Mouse (Mus musculus) heart, embryonic 16.5 days (tissue): ENCODE measurements around the gene Rpgrip1. TPM values are rescaled to one million over a fixed set of nuclear protein-coding genes. Genes with fewer than 3 reads are reported as not detected.

Experiments used
- ATAC-seq: fragments of 200-750 bp; cut with Nextera tagmentation; replicated peaks from 2 replicates; pipeline ENCODE4 v1.8.0; 2017; ENCODE audit warnings: moderate number of reproducible peaks; ENCODE audit not compliant: insufficient read depth, low FRiP score; ENCODE audit errors: extremely low read depth
- H3K27ac ChIP-seq: fragments of 300-500 bp; sonication (generic); 2 replicates; pipeline ENCODE4 v1.5.1; 2014; ENCODE audit warnings: mild to moderate bottlenecking, low read length, control low read depth, moderate library complexity
- H3K27me3 ChIP-seq: fragments of 300-500 bp; sonication (generic); 2 replicates; pipeline ENCODE4 v1.6.1; 2014; ENCODE audit warnings: low read length, mixed read lengths; ENCODE audit not compliant: control insufficient read depth, insufficient read depth
- H3K36me3 ChIP-seq: fragments of 300-500 bp; sonication (generic); 2 replicates; pipeline ENCODE4 v1.6.1; 2014; ENCODE audit not compliant: control insufficient read depth, insufficient read depth
- H3K4me1 ChIP-seq: fragments of 300-500 bp; sonication (generic); 2 replicates; pipeline ENCODE4 v1.6.1; 2014; ENCODE audit warnings: low read length, mixed read lengths; ENCODE audit not compliant: control insufficient read depth, insufficient read depth
- H3K4me2 ChIP-seq: fragments of 300-500 bp; sonication (generic); 2 replicates; pipeline ENCODE4 v1.6.1; 2014; ENCODE audit warnings: low read depth, mild to moderate bottlenecking, control low read depth, low read length
- H3K4me3 ChIP-seq: fragments of 300-500 bp; sonication (generic); 2 replicates; pipeline ENCODE4 v1.5.1; 2014; ENCODE audit warnings: mild to moderate bottlenecking, control low read depth, low read length
- H3K9ac ChIP-seq: fragments of 300-500 bp; sonication (generic); 2 replicates; pipeline ENCODE4 v1.6.1; 2014; ENCODE audit warnings: low read length, control low read depth
- H3K9me3 ChIP-seq: fragments of 300-500 bp; sonication (generic); replicated peaks from 2 replicates; pipeline ENCODE4 v1.6.1; 2016; ENCODE audit warnings: low read length; ENCODE audit not compliant: control insufficient read depth
- WGBS: fragments of 180-500 bp; shearing (Covaris S2); extraction: QIAGEN DNeasy Blood & Tissue Kit; methylation state at CpG from one replicate; pipeline ENCODE4 v1.1.7; 2014; 5-methylcytosine and 5-hydroxymethylcytosine counted together
- polyA plus RNA-seq: library from polyadenylated mRNA; unstranded; fragments of >200 nt; fragmentation: Nextera tagmentation; extraction: Ambion mirVana; gene quantifications from 2 replicates; pipeline ENCODE4 v1.2.1, GENCODE M21; 2015

The Rpgrip1 gene
- polyA plus RNA-seq, 1 experiment from 2014 or later: 24.7 TPM

GRCm38 (mm10) chr14:52099563-52099962 lies 10.9 kb upstream of the Rpgrip1 start:
- no peaks in the 10 kb centered on the region for H3K9me3 ChIP-seq
- WGBS: 68% methylated on average over 2 of the region's 2 CpGs
- H3K9ac ChIP-seq: no peak overlapping the region
- peaks cover 17% of the 10 kb centered on the region for H3K4me1 ChIP-seq
- no peak overlapping the region for H3K4me2 ChIP-seq
- no peak overlapping the region for H3K4me3 ChIP-seq
- H3K36me3 ChIP-seq: 0 out of 2 replicates have a peak, but pooled peaks cover 4% of the 10 kb centered on the region
- no peak for ATAC-seq
- H3K27me3 ChIP-seq: no peaks in the 10 kb centered on the region
- H3K27ac ChIP-seq: no peak overlapping the region

GRCm38 (mm10) chr14:52100170-52100960 lies 10.1 kb upstream of the Rpgrip1 start:
- Histone ChIP-seq H3K9me3 (no peaks in the 10 kb centered on the region), H3K9ac (no peak overlapping the region; the same call in 1 of the 2 replicates), H3K27me3 (no peaks in the 10 kb centered on the region), H3K4me2 (peak overlapping the region; percentile 46), H3K4me1 (peaks cover 17% of the 10 kb centered on the region), H3K36me3 (0 out of 2 replicates have a peak, but pooled peaks cover 2% of the 10 kb centered on the region), H3K27ac (no peak overlapping the region), H3K4me3 (peak overlapping the region; percentile 16; the same call in 1 of the 2 replicates)
- 53% methylated on average over 5 of the region's 5 CpGs for WGBS
- ATAC-seq: no peak

GRCm38 (mm10) chr14:52101285-52102157 lies 9.0 kb upstream of the Rpgrip1 start:
- Histone ChIP-seq H3K9me3 (no peaks in the 10 kb centered on the region), H3K4me1 (peaks cover 22% of the 10 kb centered on the region), H3K9ac (no peak overlapping the region), H3K4me2 (peak overlapping the region; percentile 64), H3K4me3 (peak overlapping the region; percentile 85), H3K27ac (no peak overlapping the region), H3K27me3 (no peaks in the 10 kb centered on the region), H3K36me3 (0 out of 2 replicates have a peak, but pooled peaks cover 2% of the 10 kb centered on the region)
- WGBS: 51% methylated on average over 1 of the region's 1 CpGs
- ATAC-seq: no peak

GRCm38 (mm10) chr14:52103474-52103855 lies 7.0 kb upstream of the Rpgrip1 start:
- Histone ChIP-seq H3K9me3 (no peaks in the 10 kb centered on the region), H3K27me3 (no peaks in the 10 kb centered on the region), H3K4me2 (peak overlapping the region; percentile 64), H3K27ac (peak overlapping the region; percentile 98), H3K36me3 (0 out of 2 replicates have a peak, but pooled peaks cover 2% of the 10 kb centered on the region), H3K4me3 (peak overlapping the region; percentile 85), H3K4me1 (peaks cover 26% of the 10 kb centered on the region), H3K9ac (peak overlapping the region; percentile 100)
- under 1% methylated on average over 29 of the region's 30 CpGs for WGBS
- peak; percentile 7 for ATAC-seq

- H3K4me3 ChIP-seq: peak within 1 kb of the TSS; percentile 85
- peak; percentile 96 for ATAC-seq
- H3K36me3 ChIP-seq: 0 out of 2 replicates have a peak, but pooled peaks cover 2% of the 10 kb centered on the region
- under 1% methylated on average over 48 of the region's 50 CpGs for WGBS
- peaks cover 24% of the 10 kb centered on the region for H3K4me1 ChIP-seq
- H3K9me3 ChIP-seq: no peaks in the 10 kb centered on the region
- H3K4me2 ChIP-seq: peak within 1 kb of the TSS; percentile 64
- H3K27me3 ChIP-seq: no peaks in the 10 kb centered on the region
- H3K9ac ChIP-seq: peak within 1 kb of the TSS; percentile 100
- peak within 1 kb of the TSS; percentile 98 for H3K27ac ChIP-seq
Measured at GRCm38 (mm10) chr14:52103856-52104676, 6.4 kb upstream of the Rpgrip1 start, which contains the start of gene Hnrnpc. Gene Hnrnpc, minus strand, starts transcription at chr14:52104028.

- H3K4me2 ChIP-seq: peak overlapping the region; percentile 60
- peak overlapping the region; percentile 67 for H3K9ac ChIP-seq
- peak overlapping the region; percentile 97 for H3K27ac ChIP-seq
- H3K4me3 ChIP-seq: peak overlapping the region; percentile 39
- ATAC-seq: no peak; the same call in 1 of the 2 replicates
- H3K27me3 ChIP-seq: no peaks in the 10 kb centered on the region
- H3K9me3 ChIP-seq: no peaks in the 10 kb centered on the region
- H3K36me3 ChIP-seq: 0 out of 2 replicates have a peak, but pooled peaks cover 2% of the 10 kb centered on the region
- 35% methylated on average over 7 of the region's 7 CpGs for WGBS
- peaks cover 24% of the 10 kb centered on the region for H3K4me1 ChIP-seq
Measured at GRCm38 (mm10) chr14:52104677-52105285, 5.7 kb upstream of the Rpgrip1 start.

- 82% methylated on average over 2 of the region's 2 CpGs for WGBS
- Histone ChIP-seq H3K4me1 (peaks cover 24% of the 10 kb centered on the region), H3K4me2 (no peak overlapping the region), H3K9me3 (no peaks in the 10 kb centered on the region), H3K4me3 (no peak overlapping the region), H3K36me3 (0 out of 2 replicates have a peak, but pooled peaks cover 2% of the 10 kb centered on the region), H3K9ac (no peak overlapping the region), H3K27me3 (no peaks in the 10 kb centered on the region), H3K27ac (no peak overlapping the region)
- ATAC-seq: no peak
Measured at GRCm38 (mm10) chr14:52105308-52105707, 5.2 kb upstream of the Rpgrip1 start.

GRCm38 (mm10) chr14:52106741-52107140 lies 3.8 kb upstream of the Rpgrip1 start:
- Histone ChIP-seq H3K36me3 (0 out of 2 replicates have a peak, but pooled peaks cover 2% of the 10 kb centered on the region), H3K4me1 (peaks cover 17% of the 10 kb centered on the region), H3K27me3 (no peaks in the 10 kb centered on the region), H3K27ac (peak overlapping the region; percentile 87), H3K9me3 (no peaks in the 10 kb centered on the region), H3K4me3 (peak overlapping the region; percentile 20; the same call in 1 of the 2 replicates), H3K9ac (peak overlapping the region; percentile 64), H3K4me2 (peak overlapping the region; percentile 49)
- 18% methylated on average over 10 of the region's 10 CpGs for WGBS
- ATAC-seq: no peak
